Mouse (Mus musculus) megakaryocyte, embryonic 14.5 days (primary cell): ENCODE data around the gene Hoxb2.

Experiments used
- FLI1 ChIP-seq: IDR thresholded peaks from 2 replicates; pipeline ENCODE4 v1.6.1; 2012; ENCODE audit warnings: low read length, inconsistent platforms, mixed read lengths
- GATA1 ChIP-seq: IDR thresholded peaks from 3 replicates; pipeline ENCODE4 v1.6.1; 2012; ENCODE audit warnings: mixed read lengths, low read length, inconsistent platforms, borderline replicate concordance

DNA sequence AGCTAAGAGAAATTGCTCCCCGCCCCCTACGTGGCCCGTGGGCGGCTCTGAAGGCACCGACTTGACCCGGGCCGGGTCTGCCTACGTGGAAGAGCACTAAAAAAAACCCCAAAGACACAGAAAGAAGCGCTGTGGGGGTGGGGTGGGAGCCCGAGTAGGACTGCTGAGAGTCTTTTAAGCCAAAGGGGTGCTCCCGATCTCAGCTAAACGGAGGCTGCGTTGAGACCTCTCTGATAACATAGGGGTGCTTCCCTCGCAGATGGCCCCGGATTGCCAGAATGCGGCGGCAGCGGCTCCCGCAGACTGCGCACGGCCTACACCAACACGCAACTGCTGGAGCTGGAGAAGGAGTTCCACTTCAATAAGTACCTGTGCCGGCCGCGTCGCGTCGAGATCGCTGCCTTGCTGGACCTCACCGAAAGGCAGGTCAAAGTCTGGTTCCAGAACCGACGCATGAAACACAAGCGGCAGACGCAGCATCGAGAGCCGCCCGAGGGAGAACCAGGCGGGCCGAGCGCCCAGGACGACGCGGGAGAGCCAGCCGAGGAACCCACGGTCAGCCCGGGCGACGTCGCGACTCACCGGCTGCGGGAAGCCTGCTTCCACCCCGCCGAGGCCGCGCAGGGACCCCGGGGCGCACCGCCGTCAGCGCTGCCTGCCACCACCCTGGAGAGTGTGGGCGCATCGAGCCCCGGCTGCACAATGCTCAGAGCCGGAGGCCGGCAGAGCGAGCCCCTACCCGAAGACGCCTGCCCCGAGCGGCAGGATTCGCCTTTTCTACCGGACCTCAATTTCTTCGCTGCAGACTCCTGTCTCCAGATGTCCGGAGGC, 2.6 kb downstream of the Hoxb2 start:
- TF ChIP-seq GATA1 (no peak), FLI1 (no peak)
